Mouse (Mus musculus) NIH3T3 (cell line): ENCODE data around the gene Gabbr2.
A peak's percentile ranks its signal among the peaks of the same experiment; 100 is the strongest.

Experiments
- DNase-seq: peaks from one replicate; pipeline ENCODE4 v3.0.0-alpha.2; 2012; ENCODE audit warnings: low read depth

The Gabbr2 gene

DNA sequence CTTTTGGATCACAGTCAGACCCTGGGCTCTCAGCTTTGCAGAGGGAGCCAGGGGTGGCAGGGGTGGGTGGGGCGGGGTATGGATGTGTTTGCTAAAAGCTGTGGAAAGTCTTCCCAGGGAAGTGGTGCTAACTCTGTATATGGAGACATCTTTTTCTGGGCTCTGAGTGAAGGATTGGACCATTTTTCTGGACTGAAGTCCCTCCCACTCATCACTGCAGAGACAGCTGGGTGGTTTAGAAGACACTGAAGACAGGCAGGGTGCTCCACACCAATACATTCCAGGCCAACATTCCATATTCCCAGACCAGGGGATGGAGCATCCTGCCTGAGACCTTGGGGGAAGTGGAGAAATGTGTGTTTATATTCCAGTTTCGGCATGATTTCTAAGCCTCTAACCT is 125.6 kb downstream of the Gabbr2 start:
- DNase-seq = no peak

- peak; percentile 22 for DNase-seq
Measured at GRCm38 (mm10) chr4:46863721-46864120, 128.0 kb downstream of the Gabbr2 start.

DNA sequence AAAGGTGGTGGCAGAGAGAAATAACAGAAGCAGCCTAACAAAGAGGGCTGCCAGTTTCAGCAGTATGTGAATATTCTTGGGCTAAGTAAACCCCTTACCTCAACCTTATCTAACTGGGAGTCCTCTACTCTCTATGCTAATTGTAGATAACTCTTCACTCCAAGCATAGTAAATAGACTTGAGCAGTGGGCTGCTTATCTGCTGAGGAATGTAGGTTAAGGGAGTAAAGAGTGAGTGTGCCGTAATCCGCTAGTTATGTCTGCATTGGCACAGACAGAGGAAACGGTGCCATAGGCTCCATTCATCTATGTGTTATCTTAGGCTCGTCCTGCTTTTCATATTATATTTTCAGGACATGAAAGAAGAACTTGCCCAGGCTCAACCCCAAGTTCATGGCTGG is 129.0 kb downstream of the Gabbr2 start:
- DNase-seq = no peak

GRCm38 (mm10) chr4:46860586-46860985 is 131.1 kb downstream of the Gabbr2 start:
- no peak for DNase-seq

- DNase-seq = no peak
Measured at GRCm38 (mm10) chr4:46858899-46859298, 132.8 kb downstream of the Gabbr2 start.

DNA sequence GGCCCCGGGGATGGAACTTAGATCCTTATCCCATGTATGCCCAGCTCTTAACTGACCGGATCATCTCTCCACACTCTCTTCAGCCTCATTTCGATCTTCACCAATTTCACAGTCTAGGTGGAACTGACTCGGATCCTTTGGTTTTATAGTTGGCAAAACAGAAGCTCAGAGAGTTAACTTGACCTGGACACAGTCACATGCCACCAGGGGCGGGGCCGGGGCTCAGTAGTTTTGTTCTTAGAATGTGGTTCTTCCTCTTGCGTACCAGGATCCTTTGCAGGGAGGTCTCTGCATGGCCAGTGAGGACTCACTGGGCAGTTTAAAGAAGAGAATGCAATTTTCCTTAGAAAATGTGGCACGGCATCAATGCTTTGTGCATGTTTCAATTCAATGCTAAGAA is 135.5 kb downstream of the Gabbr2 start:
- no peak for DNase-seq

GRCm38 (mm10) chr4:46854686-46855385 is 136.8 kb downstream of the Gabbr2 start:
- DNase-seq = no peak

- DNase-seq = no peak
Measured at GRCm38 (mm10) chr4:46853852-46854460, 137.7 kb downstream of the Gabbr2 start.

DNA sequence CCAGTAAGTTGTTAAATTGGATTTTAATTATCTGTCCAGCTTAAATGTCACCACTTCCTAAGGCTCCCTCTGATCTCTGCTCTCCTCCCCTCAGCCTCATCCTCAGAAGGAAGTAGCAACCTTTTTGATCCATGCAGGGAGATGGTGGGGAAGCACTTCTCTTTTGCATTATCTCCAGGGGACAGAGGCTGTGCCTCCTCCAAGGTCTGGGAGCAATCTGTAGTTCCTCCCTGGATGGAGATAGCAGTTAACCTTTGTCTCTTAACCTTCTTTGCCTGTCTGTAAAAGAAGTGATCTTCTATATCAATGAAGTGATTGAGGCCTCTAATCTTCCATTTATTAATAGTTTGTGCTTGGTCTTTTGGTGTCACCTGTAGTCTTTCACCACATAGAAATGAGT is 143.9 kb downstream of the Gabbr2 start:
- no peak for DNase-seq

DNA sequence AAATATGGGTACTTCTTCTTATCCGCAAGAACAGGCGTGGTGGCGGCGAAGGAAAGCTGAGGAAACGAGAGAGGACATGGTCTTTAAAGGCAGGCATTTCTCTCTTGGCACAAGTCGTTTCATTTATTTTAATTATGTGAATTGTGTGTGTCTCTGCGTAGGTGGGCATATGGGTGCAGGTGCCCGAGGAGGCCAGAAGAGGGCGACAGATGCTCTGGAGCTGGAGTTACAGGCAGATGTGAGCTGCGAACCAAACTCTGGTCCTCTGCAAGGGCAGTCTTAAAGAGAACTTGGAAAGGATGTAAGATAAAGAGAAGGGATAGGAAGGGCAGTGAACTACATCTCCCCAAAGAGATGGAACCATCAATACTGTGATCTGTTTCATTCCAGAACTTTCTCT is 145.3 kb downstream of the Gabbr2 start:
- DNase-seq = no peak

- DNase-seq = no peak
Measured at GRCm38 (mm10) chr4:46844982-46845643, 146.6 kb downstream of the Gabbr2 start.

- DNase-seq = no peak
Measured at GRCm38 (mm10) chr4:46844567-46844966, 147.1 kb downstream of the Gabbr2 start.

DNA sequence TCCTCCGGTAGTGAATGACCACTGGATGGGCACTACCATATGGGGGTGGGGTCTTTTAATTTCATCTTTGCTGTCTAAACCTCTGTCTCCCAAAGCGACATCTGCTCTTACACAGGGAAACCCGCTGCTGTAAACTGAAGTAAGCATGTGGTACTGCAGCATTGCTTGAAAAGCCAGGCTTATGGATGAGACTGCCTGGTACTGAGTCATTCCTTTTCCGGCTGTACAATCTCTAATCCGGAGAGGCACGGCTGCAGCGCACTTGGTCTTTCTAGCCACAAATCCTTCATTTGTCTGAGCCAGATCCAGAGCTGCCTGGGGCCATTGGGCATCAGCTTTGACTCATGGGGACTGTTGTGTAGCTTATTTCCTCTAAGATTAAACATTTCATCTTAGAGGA is 149.1 kb downstream of the Gabbr2 start:
- DNase-seq = no peak

DNA sequence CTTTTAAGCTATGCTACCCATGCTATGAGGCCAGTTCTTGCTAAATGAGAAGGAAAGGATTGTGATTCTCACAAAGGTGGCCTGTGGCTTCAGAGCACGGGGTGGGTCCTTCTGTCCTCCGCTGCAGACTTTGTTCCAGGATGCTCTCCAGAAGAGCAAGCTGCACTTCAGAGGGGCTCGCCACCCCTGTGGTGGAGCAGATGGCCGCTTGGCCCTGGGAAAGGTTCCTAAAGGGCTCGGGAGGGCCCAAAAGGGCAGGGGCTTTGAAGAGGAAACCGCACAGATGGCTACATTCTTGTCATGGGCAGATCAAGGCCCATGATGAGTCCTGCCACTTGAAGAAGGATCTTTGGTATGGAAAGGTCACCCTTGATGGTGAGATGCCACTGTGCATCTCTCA is 151.5 kb downstream of the Gabbr2 start:
- DNase-seq = no peak

DNA sequence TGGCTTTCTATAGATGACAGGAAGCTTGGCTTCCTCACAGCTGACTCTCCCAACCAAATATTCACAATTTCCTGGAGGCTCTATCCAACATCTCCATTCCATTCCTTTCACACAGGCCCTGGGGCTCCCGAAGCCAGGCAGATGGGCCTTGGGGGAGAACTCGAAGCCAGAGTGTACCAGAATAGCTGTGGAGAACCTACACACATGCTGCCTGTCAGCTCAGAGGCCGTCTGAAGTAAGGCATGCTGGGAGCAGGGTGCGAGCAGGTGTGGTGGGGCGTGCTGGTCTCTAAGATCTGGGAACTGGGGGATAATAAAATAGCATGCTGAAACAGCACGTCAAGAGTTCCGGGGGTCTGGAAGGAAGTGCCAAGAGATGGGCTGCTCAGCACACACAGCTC is 154.3 kb downstream of the Gabbr2 start:
- no peak for DNase-seq

GRCm38 (mm10) chr4:46836065-46836464 is 155.6 kb downstream of the Gabbr2 start:
- no peak for DNase-seq

DNA sequence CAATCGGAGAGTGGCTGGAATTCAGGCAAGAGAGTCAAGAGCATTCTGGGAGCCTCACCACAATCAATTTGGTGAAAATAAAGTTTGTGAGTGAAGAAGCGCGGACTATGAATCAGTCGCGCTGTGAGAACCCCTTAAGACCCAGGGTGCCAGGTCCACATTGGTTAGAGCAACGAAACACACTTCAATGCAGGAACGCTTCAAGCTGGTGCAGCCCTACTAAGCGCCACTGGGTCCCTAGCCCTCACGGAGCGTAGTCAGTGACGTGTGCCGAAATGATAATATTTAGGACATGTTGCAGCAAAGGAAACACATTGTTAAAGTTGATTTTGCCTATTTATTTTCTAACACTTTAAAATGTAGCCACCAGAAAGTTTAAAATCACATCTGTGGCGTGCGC is 156.6 kb downstream of the Gabbr2 start:
- DNase-seq = no peak

- DNase-seq = no peak
Measured at GRCm38 (mm10) chr4:46832834-46833544, 158.7 kb downstream of the Gabbr2 start.

DNA sequence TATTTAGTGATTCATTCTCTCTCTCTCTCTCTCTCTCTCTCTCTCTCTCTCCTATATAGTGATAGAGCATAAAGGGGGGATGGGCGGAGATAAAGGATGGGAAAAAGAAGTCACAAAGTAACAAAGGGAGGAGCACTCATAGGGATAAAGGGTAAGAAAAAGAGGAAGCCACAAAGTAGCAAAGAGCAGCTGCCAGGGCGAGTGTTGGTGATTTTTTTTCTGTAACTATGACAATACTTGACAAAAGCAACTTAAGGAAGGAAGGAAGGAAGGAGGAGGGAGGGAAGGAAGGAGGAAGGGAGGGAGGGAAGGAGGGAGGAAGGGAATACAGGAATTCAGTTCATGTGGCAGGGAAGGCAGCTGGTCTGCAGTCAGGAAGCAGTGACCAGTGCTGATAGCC is 162.0 kb downstream of the Gabbr2 start:
- DNase-seq = no peak

GRCm38 (mm10) chr4:46828141-46828571 is 163.5 kb downstream of the Gabbr2 start:
- DNase-seq = no peak

GRCm38 (mm10) chr4:46827471-46827870 is 164.2 kb downstream of the Gabbr2 start:
- peak; percentile 23 for DNase-seq

GRCm38 (mm10) chr4:46825846-46826529 is 165.7 kb downstream of the Gabbr2 start:
- DNase-seq = no peak
